Mouse (Mus musculus): ENCODE measurements at regions not wholly inside any gene's neighbourhood (a gene's known extent, or its start where the extent isn't known, plus 50 kb on each side); places are given as distances from the start of the nearest gene placed in this dataset.

DNA sequence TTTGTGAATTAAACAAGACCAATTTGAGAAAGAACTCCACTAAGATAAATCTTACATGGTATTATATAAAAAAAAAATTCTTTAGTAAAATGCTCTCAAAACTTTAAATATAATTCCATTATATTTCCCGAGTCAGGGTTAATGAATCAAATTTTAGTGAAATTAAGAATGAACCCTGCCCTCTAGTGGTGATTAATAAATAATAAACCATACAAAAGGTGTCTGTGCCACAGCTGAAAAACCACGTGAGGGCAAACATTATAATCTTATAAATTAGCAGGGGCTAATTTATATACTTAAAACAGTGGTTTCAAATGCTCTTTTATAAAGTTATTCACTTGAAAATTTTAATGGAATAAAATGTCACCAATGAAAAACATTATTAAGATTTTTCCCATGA is 1087.4 kb upstream of the Prmt6 start:
- TF ChIP-seq HCFC1 (IDR thresholded peaks at IDR 0.05; ENCODE audit: borderline replicate concordance, insufficient read depth, low read length): no peak
- TF ChIP-seq ZNF384 (IDR thresholded peaks at IDR 0.05; ENCODE audit: low read depth, low read length): no peak
- TF ChIP-seq ZC3H11A (IDR thresholded peaks at IDR 0.05; ENCODE audit: borderline replicate concordance, low read depth, low read length): no peak
- no peak for TF ChIP-seq MAFK (IDR thresholded peaks at IDR 0.05; ENCODE audit: insufficient read depth, low read depth, low read length)
- no peak for TF ChIP-seq CHD2 (IDR thresholded peaks at IDR 0.05; ENCODE audit: low read depth, low read length)

All from ES-E14 (cell line).